Mouse (Mus musculus) embryo, embryonic 9.5 days (tissue): Measurements from ENCODE around the gene Isl1.

Experiments used
- DNase-seq: peaks from one replicate; pipeline ENCODE4 v3.0.0-alpha.2; 2017; ENCODE audit errors: extremely low spot score

The Isl1 gene

GRCm38 (mm10) chr13:116294734-116295133 is 14.8 kb downstream of the Isl1 start:
- peak; percentile 47 for DNase-seq

DNA sequence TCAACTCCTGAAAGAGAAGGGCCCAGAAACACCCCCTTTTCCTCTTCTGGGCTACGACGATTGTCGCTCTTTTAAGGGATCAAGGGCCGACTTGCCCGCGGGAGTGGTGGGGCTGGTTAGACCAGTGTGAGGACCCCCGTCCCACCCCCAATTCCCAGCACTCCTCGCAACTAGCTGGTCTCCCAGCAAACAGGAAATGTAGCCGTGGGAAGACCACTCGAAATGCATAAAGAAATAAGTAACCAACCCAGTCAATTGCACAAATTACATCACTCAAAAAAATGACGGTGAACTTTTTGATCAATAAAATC is 15.4 kb downstream of the Isl1 start:
- no peak for DNase-seq

DNA sequence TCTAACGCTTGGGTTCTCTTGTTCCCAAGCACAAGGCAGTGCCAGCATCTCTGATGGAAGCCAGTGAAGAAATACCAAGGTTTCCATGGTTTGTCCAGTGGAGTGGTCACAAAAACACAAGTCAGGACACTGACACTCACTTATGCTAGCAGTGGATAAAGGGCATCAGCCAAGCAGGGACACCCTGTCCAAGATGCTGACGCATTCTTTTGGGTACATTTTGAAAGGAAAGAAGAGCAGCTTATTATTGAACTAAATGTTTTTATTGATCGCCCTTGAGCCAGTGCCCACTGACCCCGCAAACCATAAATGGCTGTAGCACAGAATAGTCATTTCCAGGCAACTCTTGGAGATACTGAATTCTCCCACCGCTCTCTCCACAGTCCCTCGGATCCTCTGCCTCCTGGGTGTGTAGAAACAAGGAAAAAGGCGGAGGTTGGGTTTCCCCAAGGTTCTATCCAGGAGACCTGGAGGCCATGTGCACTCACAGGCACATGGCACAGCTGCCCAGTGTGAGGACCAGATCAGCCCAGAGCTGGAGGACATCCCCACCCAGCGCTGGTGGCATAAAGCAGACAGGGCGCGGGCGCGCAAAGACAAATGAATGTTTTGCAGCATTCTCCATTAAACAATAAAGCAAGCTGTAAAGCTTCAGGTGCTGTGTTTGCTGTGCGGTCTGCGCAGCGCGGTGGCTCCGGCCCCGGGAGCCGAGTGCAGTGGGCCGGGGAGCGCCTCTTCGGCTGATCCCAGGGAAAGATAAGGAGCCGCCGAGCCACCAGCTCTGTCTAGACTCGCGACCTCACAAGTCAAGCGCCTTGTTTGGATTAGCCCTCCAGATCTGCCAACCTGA is 16.0 kb downstream of the Isl1 start:
- DNase-seq = peak; percentile 77

DNA sequence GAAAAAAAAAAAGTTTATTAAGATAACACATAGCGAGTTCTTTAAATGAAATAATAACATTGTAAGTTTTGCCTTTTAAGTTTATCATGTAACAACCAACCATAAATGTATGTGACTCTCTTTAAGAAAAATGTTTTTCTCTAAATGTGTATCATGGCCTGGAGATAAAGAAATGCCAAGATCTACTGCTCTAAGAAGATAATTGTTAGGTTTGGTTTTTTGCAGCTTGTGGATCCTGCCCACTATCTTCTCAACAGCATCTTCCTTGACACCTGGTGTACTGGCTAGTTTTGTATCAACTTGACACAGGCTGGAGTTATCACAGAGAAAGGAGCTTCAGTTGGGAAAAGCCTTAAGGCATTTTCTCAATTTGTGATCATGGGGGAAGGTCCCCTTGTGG is 19.8 kb downstream of the Isl1 start:
- DNase-seq = no peak

DNA sequence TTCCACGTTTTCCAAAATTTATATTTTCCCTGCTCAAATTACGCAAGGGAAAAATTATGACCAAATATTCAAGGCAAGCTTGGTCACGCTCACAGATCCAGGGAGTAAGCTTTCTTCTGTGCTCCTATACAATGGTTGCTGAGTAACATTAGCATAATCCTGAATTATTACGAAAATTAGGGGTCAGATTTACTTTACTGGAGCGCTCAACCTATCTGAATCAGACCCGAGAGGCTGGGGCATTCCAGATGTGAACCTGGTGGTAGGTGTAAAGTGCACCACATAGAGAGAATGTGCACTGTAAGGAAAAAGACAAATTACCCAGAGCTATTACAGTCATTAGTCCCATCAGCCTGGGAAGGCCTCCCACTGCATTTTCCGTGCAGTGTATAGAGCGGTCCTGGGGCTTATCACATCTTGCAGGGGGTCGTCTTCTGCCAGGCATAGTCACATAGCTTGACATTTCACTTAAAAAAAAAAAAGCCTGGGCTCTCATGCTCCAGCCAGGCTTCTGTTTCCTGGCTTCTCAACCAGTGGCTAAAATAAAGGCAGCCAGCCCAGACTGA is 30.2 kb downstream of the Isl1 start:
- no peak for DNase-seq
